Comparison of ENCODE assay signal across 9 mouse cellular contexts in genomic region chr11:83448927-83449236, GRCm38 (mm10). TPM values are rescaled to one million over a fixed set of nuclear protein-coding genes. Genes with fewer than 3 reads are reported as not detected.
DNase-seq lines count a peak whose midpoint lies in the region; ATAC-seq lines count a peak whose summit lies in the region.
"Had no signal": no experiment of that assay in that cellular context is flagged by ENCODE, and none has a peak within 500 bp of the region (broad histone marks: within the 10 kb centered on the region; RNA-seq: fewer than 3 reads in every experiment).

No protein-coding gene starts in this region.

- H3K9me3 ChIP-seq in kidney, embryonic 14.5 days (ENCODE audit: control insufficient read depth, low read length) = no peaks in the 10 kb centered on the region
- H3K9me3 ChIP-seq in stomach, embryonic 15.5 days = no peaks in the 10 kb centered on the region

- peak overlapping the region; percentile 76; the same call in 1 of the 2 replicates for H3K27ac ChIP-seq in kidney, embryonic 14.5 days (ENCODE audit: low read depth, low read length)
- H3K27ac ChIP-seq in stomach, embryonic 15.5 days = peak overlapping the region; percentile 33; the same call in 1 of the 2 replicates

- H3K9ac ChIP-seq in kidney, embryonic 14.5 days (ENCODE audit: low read depth, low read length) = no peak overlapping the region
- no peak overlapping the region for H3K9ac ChIP-seq in stomach, embryonic 15.5 days

- DNase-seq in adrenal gland, adult (ENCODE audit: inconsistent age in 2 of 2, low spot score in 1 of 2) = peak; percentile 30 to 64
- no peak for DNase-seq in adrenal gland, adult 8-10 months
- DNase-seq in testis, postnatal 10 days (ENCODE audit: low spot score) = peak; percentile 72
- DNase-seq in testis, postnatal 14 days (ENCODE audit: low spot score) = no peak
- no peak for DNase-seq in frontal cortex, postnatal 14 days (ENCODE audit: low spot score in 2 of 2)
- DNase-seq in thymus, postnatal 36 days = no peak

- no peaks in the 10 kb centered on the region for H3K36me3 ChIP-seq in kidney, embryonic 14.5 days (ENCODE audit: control insufficient read depth, insufficient read depth, low read length)
- H3K36me3 ChIP-seq in stomach, embryonic 15.5 days = no peaks in the 10 kb centered on the region

- peaks cover 22% of the 10 kb centered on the region for H3K4me1 ChIP-seq in kidney, embryonic 14.5 days (ENCODE audit: control insufficient read depth, insufficient read depth, low read length)
- H3K4me1 ChIP-seq in stomach, embryonic 15.5 days = peaks cover 24% of the 10 kb centered on the region

- peaks cover 24% of the 10 kb centered on the region for H3K27me3 ChIP-seq in kidney, embryonic 14.5 days (ENCODE audit: control insufficient read depth, insufficient read depth, low read length)
- peaks cover 20% of the 10 kb centered on the region for H3K27me3 ChIP-seq in stomach, embryonic 15.5 days (replicated peaks)

- no peak overlapping the region for H3K4me2 ChIP-seq in kidney, embryonic 14.5 days (replicated peaks; ENCODE audit: low read depth, low read length)
- H3K4me2 ChIP-seq in stomach, embryonic 15.5 days = no peak overlapping the region

- no peak overlapping the region for H3K4me3 ChIP-seq in kidney, embryonic 14.5 days (ENCODE audit: low read length)
- no peak overlapping the region for H3K4me3 ChIP-seq in stomach, embryonic 15.5 days (replicated peaks)

- no peak for ATAC-seq in kidney, embryonic 14.5 days (ENCODE audit: low FRiP score, low TSS enrichment)
- ATAC-seq in stomach, embryonic 15.5 days (ENCODE audit: insufficient read depth, low FRiP score, low read depth) = no peak

RNA-seq across cellular contexts. Expression of gene 1700020L24Rik, which starts 11.4 kb away (rescaled TPM):
- under 1 TPM in 1 of 4 experiments, not detected in 3; 0.89 TPM for total RNA-seq in adrenal gland, adult 8-10 months (2022)
- polyA plus RNA-seq in kidney, embryonic 14.5 days (2014; fragmentation: Nextera tagmentation; extraction: Ambion mirVana) = 0.44 TPM in 1 of 2 replicates, not detected in the other
- 0.72 and 1.1 TPM in 2 replicates for polyA plus RNA-seq in stomach, embryonic 15.5 days (2015; fragmentation: Nextera tagmentation; extraction: Ambion mirVana)
- total RNA-seq: gastrocnemius, adult 8-10 months had no signal

RNA-seq across cellular contexts. Expression of gene Mmp28, which starts 14.0 kb away (rescaled TPM):
- total RNA-seq in adrenal gland, adult 8-10 months (2022) = 10 to 100 TPM; 15.5 to 19.1 (median 17.8) TPM
- 0.55 and 1.1 TPM in 2 replicates for polyA plus RNA-seq in kidney, embryonic 14.5 days (2014; fragmentation: Nextera tagmentation; extraction: Ambion mirVana)
- polyA plus RNA-seq in stomach, embryonic 15.5 days (2015; fragmentation: Nextera tagmentation; extraction: Ambion mirVana) = 2.4 and 3.1 TPM in 2 replicates

RNA-seq across cellular contexts. Expression of gene Gas2l2, which starts 19.6 kb away (rescaled TPM):
- under 1 TPM in 1 of 4 experiments, not detected in 3; 0.19 TPM for total RNA-seq in adrenal gland, adult 8-10 months (2022)
- not detected in 2 replicates for polyA plus RNA-seq in kidney, embryonic 14.5 days (2014; fragmentation: Nextera tagmentation; extraction: Ambion mirVana)
- 0.08 TPM in 1 of 2 replicates, not detected in the other for polyA plus RNA-seq in stomach, embryonic 15.5 days (2015; fragmentation: Nextera tagmentation; extraction: Ambion mirVana)
- total RNA-seq: gastrocnemius, adult 8-10 months had no signal

RNA-seq across cellular contexts. Expression of gene Taf15, which starts 24.0 kb away (rescaled TPM):
- 10 to 100 TPM; 58.3 to 80.5 (median 68.7) TPM for total RNA-seq in adrenal gland, adult 8-10 months (2022)
- polyA plus RNA-seq in kidney, embryonic 14.5 days (2014; fragmentation: Nextera tagmentation; extraction: Ambion mirVana) = 20.3 and 28.1 TPM in 2 replicates
- 13.4 and 14.9 TPM in 2 replicates for polyA plus RNA-seq in stomach, embryonic 15.5 days (2015; fragmentation: Nextera tagmentation; extraction: Ambion mirVana)

RNA-seq across cellular contexts. Expression of gene Rasl10b, which starts 39.9 kb away (rescaled TPM):
- 10 to 100 TPM; 15.9 to 21.1 (median 17.8) TPM for total RNA-seq in adrenal gland, adult 8-10 months (2022)
- 0.61 and 0.70 TPM in 2 replicates for polyA plus RNA-seq in kidney, embryonic 14.5 days (2014; fragmentation: Nextera tagmentation; extraction: Ambion mirVana)
- 2.4 and 2.7 TPM in 2 replicates for polyA plus RNA-seq in stomach, embryonic 15.5 days (2015; fragmentation: Nextera tagmentation; extraction: Ambion mirVana)

Comparison
In these comparisons a context has a peak if more than half of its experiments do, and no peak if none do; other contexts are left out.
1. DNase-seq: peak in adrenal gland, adult (2 of 2) and testis, postnatal 10 days (single experiment); none in adrenal gland, adult 8-10 months (single experiment), testis, postnatal 14 days (single experiment), frontal cortex, postnatal 14 days (0 of 2) and thymus, postnatal 36 days (0 of 2).